ENCODE assay signal across 22 mouse cellular contexts in genomic region chr6:137547555-137547954, GRCm38 (mm10).
DNase-seq lines count a peak whose midpoint lies in the region; ATAC-seq lines count a peak whose summit lies in the region.
"Had no signal": no experiment of that assay in that cellular context is flagged by ENCODE, and none has a peak within 500 bp of the region (broad histone marks: within the 10 kb centered on the region; RNA-seq: fewer than 3 reads in every experiment).

No protein-coding gene starts in this region.

- H3K9ac ChIP-seq in heart, embryonic 15.5 days = no peak overlapping the region
- H3K9ac ChIP-seq in heart, embryonic 12.5 days = no peak overlapping the region
- H3K9ac ChIP-seq: embryonic facial prominence, embryonic 13.5 days; embryonic facial prominence, embryonic 15.5 days; forebrain, embryonic 12.5 days had no signal

- intact Hi-C loops in heart, postnatal 10 days (cut with DNase I) = no loop called here
- intact Hi-C loops in heart, postnatal 25 days (cut with DNase I) = loop anchor here (5.0 kb wide), 1 partner anchor 90 kb away; no protein-coding TSS in a partner anchor

- no peaks in the 10 kb centered on the region for H3K27me3 ChIP-seq in heart, embryonic 15.5 days
- H3K27me3 ChIP-seq in heart, embryonic 12.5 days (replicated peaks) = no peaks in the 10 kb centered on the region
- H3K27me3 ChIP-seq: embryonic facial prominence, embryonic 13.5 days; embryonic facial prominence, embryonic 15.5 days had no signal

- H3K4me2 ChIP-seq in heart, embryonic 15.5 days = no peak overlapping the region
- no peak overlapping the region for H3K4me2 ChIP-seq in heart, embryonic 12.5 days
- H3K4me2 ChIP-seq: embryonic facial prominence, embryonic 13.5 days; embryonic facial prominence, embryonic 15.5 days; forebrain, embryonic 12.5 days had no signal

- 43% methylated on average over 2 of the region's 2 CpGs for WGBS in heart, embryonic 15.5 days
- 50% methylated on average over 2 of the region's 2 CpGs for WGBS in heart, embryonic 12.5 days

- no peak overlapping the region for H3K4me3 ChIP-seq in heart, embryonic 15.5 days
- no peak overlapping the region for H3K4me3 ChIP-seq in heart, embryonic 12.5 days
- H3K4me3 ChIP-seq: embryonic facial prominence, embryonic 13.5 days; embryonic facial prominence, embryonic 15.5 days; erythroblast, embryonic 14.5 days; forebrain, embryonic 10.5 days; forebrain, embryonic 12.5 days had no signal

- no peaks in the 10 kb centered on the region for H3K36me3 ChIP-seq in heart, embryonic 15.5 days
- no peaks in the 10 kb centered on the region for H3K36me3 ChIP-seq in heart, embryonic 12.5 days
- H3K36me3 ChIP-seq: embryonic facial prominence, embryonic 13.5 days; embryonic facial prominence, embryonic 15.5 days; forebrain, embryonic 10.5 days; forebrain, embryonic 12.5 days had no signal

- no peaks in the 10 kb centered on the region for H3K9me3 ChIP-seq in heart, embryonic 15.5 days (replicated peaks)
- H3K9me3 ChIP-seq in heart, embryonic 12.5 days (replicated peaks) = 0 out of 2 replicates have a peak, but pooled peaks cover 5% of the 10 kb centered on the region
- H3K9me3 ChIP-seq: embryonic facial prominence, embryonic 13.5 days; forebrain, embryonic 12.5 days had no signal

- H3K4me1 ChIP-seq in heart, embryonic 15.5 days (replicated peaks) = peaks cover 25% of the 10 kb centered on the region
- H3K4me1 ChIP-seq in heart, embryonic 12.5 days (replicated peaks) = peaks cover 34% of the 10 kb centered on the region

- ATAC-seq in heart, embryonic 15.5 days (replicated peaks; ENCODE audit: insufficient number of reproducible peaks, insufficient read depth, low FRiP score, low read depth) = 0 out of 2 replicates have a peak, but pooled peaks have one; percentile 47
- ATAC-seq in heart, embryonic 12.5 days (ENCODE audit: insufficient number of reproducible peaks, low FRiP score) = no peak
- ATAC-seq: forebrain, embryonic 14.5 days had no signal

- no peak overlapping the region for H3K27ac ChIP-seq in heart, embryonic 15.5 days
- H3K27ac ChIP-seq in heart, embryonic 12.5 days (ENCODE audit: poor library complexity, severe bottlenecking) = no peak overlapping the region
- H3K27ac ChIP-seq: embryonic facial prominence, embryonic 13.5 days; embryonic facial prominence, embryonic 15.5 days; forebrain, embryonic 10.5 days; forebrain, embryonic 12.5 days had no signal

- DNase-seq in heart, postnatal 10 days = peak; percentile 45 to 52
- DNase-seq in heart, adult 9 months (ENCODE audit: low spot score in 2 of 2) = no peak
- peak; percentile 46 for DNase-seq in heart, postnatal 4 days
- no peak for DNase-seq in heart, postnatal 25 days (ENCODE audit: low spot score)
- DNase-seq: adrenal gland, adult 2 months; adrenal gland, postnatal 10 days; adrenal gland, postnatal 25 days; cerebellum, adult 11 months; cerebellum, adult 18-20 months; cerebellum, adult 8-10 months; cerebellum, adult 9-11 months; cerebellum, postnatal 14 days; cerebellum, postnatal 36 days; embryo, embryonic 11 days had no signal

Comparison
In these comparisons a context has a peak if more than half of its experiments do, and no peak if none do; other contexts are left out.
1. DNase-seq: peak in heart, postnatal 10 days (2 of 2) and heart, postnatal 4 days (single experiment); none in heart, adult 9 months (0 of 2) and heart, postnatal 25 days (single experiment).